Mouse (Mus musculus): ENCODE data around the gene Rab39b. TPM values are rescaled to one million over a fixed set of nuclear protein-coding genes. Genes with fewer than 3 reads are reported as not detected.

Rab39b gene
- 2.0 and 2.3 TPM in 2 replicates for polyA plus RNA-seq (2014; fragmentation: Nextera tagmentation; extraction: Ambion mirVana)

- H3K9ac ChIP-seq (ENCODE audit: low read depth, low read length), result peak within 1 kb of the TSS; percentile 55
- H3K36me3 ChIP-seq (ENCODE audit: control insufficient read depth, insufficient read depth, low read length), result no peaks in the 10 kb centered on the region
- H3K4me1 ChIP-seq (ENCODE audit: control insufficient read depth, insufficient read depth, low read length), result no peaks in the 10 kb centered on the region
- H3K9me3 ChIP-seq (ENCODE audit: control insufficient read depth, low read length), result no peaks in the 10 kb centered on the region
- peak within 1 kb of the TSS; percentile 52 for H3K4me3 ChIP-seq (ENCODE audit: low read depth, low read length)
- no peak within 1 kb of the TSS; the same call in 1 of the 2 replicates for H3K27ac ChIP-seq (replicated peaks; ENCODE audit: low read depth, low read length)
- 14% methylated on average over 32 of the region's 41 CpGs for WGBS
- ATAC-seq (ENCODE audit: low read depth) (peak; percentile 88), DNase-seq (ENCODE audit: low spot score) (peak; percentile 43)
- H3K4me2 ChIP-seq (ENCODE audit: low read depth, low read length), result peak within 1 kb of the TSS; percentile 54
- H3K27me3 ChIP-seq (replicated peaks; ENCODE audit: control insufficient read depth, insufficient read depth, low read length), result no peaks in the 10 kb centered on the region; the same call in 1 of the 2 replicates
Observed at GRCm38 (mm10) chrX:75577582-75578324, at the start of gene Rab39b. Gene Rab39b (minus strand): TSS chrX:75578231.

DNA sequence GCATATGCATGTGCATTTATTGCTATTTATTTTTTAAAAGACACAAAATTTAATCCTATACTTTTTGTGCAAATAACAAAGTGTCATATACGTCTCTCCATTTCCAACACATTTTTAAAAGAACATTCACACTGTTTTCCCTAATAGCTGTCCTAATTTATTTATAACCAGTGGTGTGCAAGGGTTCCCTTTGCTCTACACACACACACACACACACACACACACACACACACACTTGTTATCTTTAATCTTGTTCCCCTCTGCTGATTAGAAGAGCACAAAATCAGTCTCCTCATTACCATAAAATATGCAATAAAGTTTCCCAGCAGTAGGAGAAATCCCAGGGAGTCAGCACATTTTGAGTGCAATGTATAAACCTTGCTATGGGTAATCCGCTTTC, 508 bp upstream of the Rab39b start:
- ATAC-seq (ENCODE audit: low read depth), result no peak
- H3K4me2 ChIP-seq (ENCODE audit: low read depth, low read length), result no peak overlapping the region
- no peak overlapping the region for H3K4me3 ChIP-seq (ENCODE audit: low read depth, low read length)
- H3K9me3 ChIP-seq (ENCODE audit: control insufficient read depth, low read length), result no peaks in the 10 kb centered on the region
- no peak for DNase-seq (ENCODE audit: low spot score)
- H3K36me3 ChIP-seq (ENCODE audit: control insufficient read depth, insufficient read depth, low read length), result no peaks in the 10 kb centered on the region
- H3K27me3 ChIP-seq (replicated peaks; ENCODE audit: control insufficient read depth, insufficient read depth, low read length), result no peaks in the 10 kb centered on the region; the same call in 1 of the 2 replicates
- H3K4me1 ChIP-seq (ENCODE audit: control insufficient read depth, insufficient read depth, low read length), result no peaks in the 10 kb centered on the region
- WGBS, result 86% methylated on average over 2 of the region's 2 CpGs
- no peak overlapping the region for H3K27ac ChIP-seq (replicated peaks; ENCODE audit: low read depth, low read length)
- H3K9ac ChIP-seq (ENCODE audit: low read depth, low read length), result no peak overlapping the region

Other genes with a start within 250 kb of the Rab39b start
- gene Fundc2, start 195.8 kb downstream of the Rab39b start, polyA plus RNA-seq (2014; fragmentation: Nextera tagmentation; extraction: Ambion mirVana), result 83.9 and 85.9 TPM in 2 replicates
- 2.4 and 2.7 TPM in 2 replicates for gene F8, start 195.6 kb downstream of the Rab39b start, polyA plus RNA-seq (2014; fragmentation: Nextera tagmentation; extraction: Ambion mirVana)
- 20.5 and 20.7 TPM in 2 replicates for gene Cmc4, start 161.6 kb downstream of the Rab39b start, polyA plus RNA-seq (2014; fragmentation: Nextera tagmentation; extraction: Ambion mirVana)
- 5.7 and 8.0 TPM in 2 replicates for gene Mtcp1, start 161.6 kb downstream of the Rab39b start, polyA plus RNA-seq (2014; fragmentation: Nextera tagmentation; extraction: Ambion mirVana)
- gene Brcc3, start 161.6 kb downstream of the Rab39b start, polyA plus RNA-seq (2014; fragmentation: Nextera tagmentation; extraction: Ambion mirVana), result 46.6 and 49.2 TPM in 2 replicates
- gene Vbp1, start 63.9 kb downstream of the Rab39b start, polyA plus RNA-seq (2014; fragmentation: Nextera tagmentation; extraction: Ambion mirVana), result 145 and 147 TPM in 2 replicates

All from embryonic facial prominence, embryonic 14.5 days (tissue).